Mouse (Mus musculus) erythroblast, adult 5-6 weeks (primary cell): ENCODE measurements around the gene Gmfb. TPM values are rescaled to one million over a fixed set of nuclear protein-coding genes. Genes with fewer than 3 reads are reported as not detected.

ENCODE experiments used
- ATAC-seq: replicated peaks from 2 replicates; pipeline ENCODE4 v1.8.0; 2016; ENCODE audit warnings: moderate number of reproducible peaks, mild to moderate bottlenecking, moderate TSS enrichment, inconsistent platforms; ENCODE audit not compliant: poor library complexity, low FRiP score, severe bottlenecking
- total RNA-seq, 2 experiments: library from RNA; stranded (forward) in 1 of 2; stranded (reverse) in 1 of 2; fragments of 150-400 nt in 1 of 2; fragments of 200-764, 138-1000 nt in 1 of 2; gene quantifications; 2 replicates each; pipeline versions ENCODE4 v1.2.3 to v1.2.4; 2015 to 2017; ENCODE audit warnings: low replicate concordance in 2 of 2

Gmfb gene
- total RNA-seq, 2 experiments from 2014 or later, result 20.4 to 23.1 TPM

GRCm38 (mm10) chr14:46759970-46760354 is 62.1 kb downstream of the Gmfb start:
- no peak; the same call in 1 of the 2 replicates for ATAC-seq

Other genes starting within 250 kb of the Gmfb start
- gene Cdkn3, start 61.7 kb downstream of the Gmfb start, total RNA-seq (2015; ENCODE audit: low replicate concordance), result 42.4 and 47.5 TPM in 2 replicates
- gene Cdkn3, start 61.7 kb downstream of the Gmfb start, total RNA-seq (2017; ENCODE audit: low replicate concordance), result 45.1 and 57.7 TPM in 2 replicates
- gene Cnih1, start 33.8 kb downstream of the Gmfb start, total RNA-seq (2015; ENCODE audit: low replicate concordance), result 30.1 and 32.5 TPM in 2 replicates
- 9.3 and 26.3 TPM in 2 replicates for gene Cnih1, start 33.8 kb downstream of the Gmfb start, total RNA-seq (2017; ENCODE audit: low replicate concordance)
- 15.0 and 21.3 TPM in 2 replicates for gene Cgrrf1, start 9.9 kb upstream of the Gmfb start, total RNA-seq (2015; ENCODE audit: low replicate concordance)
- 11.1 and 13.0 TPM in 2 replicates for gene Cgrrf1, start 9.9 kb upstream of the Gmfb start, total RNA-seq (2017; ENCODE audit: low replicate concordance)
- 5.2 and 7.5 TPM in 2 replicates for gene Samd4, start 60.6 kb upstream of the Gmfb start, total RNA-seq (2015; ENCODE audit: low replicate concordance)
- gene Samd4, start 60.6 kb upstream of the Gmfb start, total RNA-seq (2017; ENCODE audit: low replicate concordance), result 4.0 and 11.5 TPM in 2 replicates